Mouse (Mus musculus): ENCODE measurements around the gene Trappc11.

DNA sequence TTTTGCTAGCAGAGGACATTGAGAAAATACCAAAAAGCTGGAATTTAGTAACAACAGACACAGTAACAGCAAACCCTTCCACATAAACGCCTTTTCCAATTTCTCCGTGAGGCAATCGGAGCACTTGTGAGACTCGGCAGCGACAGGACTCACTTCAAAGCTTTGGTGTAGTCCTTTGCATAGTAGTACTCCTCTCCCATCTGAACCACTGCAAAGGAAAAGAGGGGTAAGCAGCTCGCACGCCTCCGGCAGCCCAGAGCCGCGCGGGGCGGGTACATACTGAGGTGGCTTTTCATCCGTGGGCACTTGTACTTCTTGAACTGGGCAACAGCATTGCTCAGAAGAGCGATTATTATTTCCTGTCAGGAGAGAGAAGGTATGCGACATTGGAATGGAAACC is 19.7 kb downstream of the Trappc11 start:
- TF ChIP-seq CTCF (IDR thresholded peaks at IDR 0.05; ENCODE audit: low read depth): no peak
- no peak for TF ChIP-seq EP300 (IDR thresholded peaks at IDR 0.05; ENCODE audit: low read depth)

Data from heart, postnatal 0 days (tissue).